Comparison of ENCODE assay signal across 8 mouse cellular contexts in genomic region chr4:148804780-148805160, GRCm38 (mm10). TPM values are rescaled to one million over a fixed set of nuclear protein-coding genes. Genes with fewer than 3 reads are reported as not detected.
DNase-seq lines count a peak whose midpoint lies in the region; ATAC-seq lines count a peak whose summit lies in the region.

No protein-coding gene starts in this region.

- H3K27me3 ChIP-seq in heart, embryonic 12.5 days (replicated peaks) = 0 out of 2 replicates have a peak, but pooled peaks cover 7% of the 10 kb centered on the region
- peaks cover 65% of the 10 kb centered on the region for H3K27me3 ChIP-seq in hindbrain, embryonic 15.5 days
- H3K27me3 ChIP-seq in midbrain, embryonic 13.5 days = peaks cover 86% of the 10 kb centered on the region

- intact Hi-C loops in heart, postnatal 14 days (cut with DNase I) = loop anchor here (2.0 to 5.0 kb wide), 4 partner anchors 58 to 258 kb away; no protein-coding TSS in a partner anchor

- H3K9ac ChIP-seq in heart, embryonic 12.5 days = peak overlapping the region; percentile 88
- H3K9ac ChIP-seq in hindbrain, embryonic 15.5 days = peak overlapping the region; percentile 24
- peak overlapping the region; percentile 63 for H3K9ac ChIP-seq in midbrain, embryonic 13.5 days (replicated peaks)

- no peak for DNase-seq in heart, postnatal 14 days
- DNase-seq in adrenal gland, adult 8-10 months = no peak
- DNase-seq in urinary bladder, adult 18-20 months (ENCODE audit: low spot score in 2 of 2) = no peak
- no peak for DNase-seq in right cerebral cortex, postnatal 10 days (ENCODE audit: low spot score in 2 of 2)

- H3K9me3 ChIP-seq in heart, embryonic 12.5 days (replicated peaks) = no peaks in the 10 kb centered on the region
- no peaks in the 10 kb centered on the region for H3K9me3 ChIP-seq in hindbrain, embryonic 15.5 days
- no peaks in the 10 kb centered on the region for H3K9me3 ChIP-seq in midbrain, embryonic 13.5 days

- peak overlapping the region; percentile 77 for H3K4me2 ChIP-seq in heart, embryonic 12.5 days
- H3K4me2 ChIP-seq in hindbrain, embryonic 15.5 days = peak overlapping the region; percentile 93
- peak overlapping the region; percentile 99 for H3K4me2 ChIP-seq in midbrain, embryonic 13.5 days (replicated peaks)

- H3K4me1 ChIP-seq in heart, embryonic 12.5 days (replicated peaks) = peaks cover 32% of the 10 kb centered on the region
- H3K4me1 ChIP-seq in brown adipose tissue, adult 24 weeks (ENCODE audit: control insufficient read depth, insufficient read depth, insufficient read length, low read length) = peaks cover 2% of the 10 kb centered on the region; the same call in 1 of the 2 replicates
- peaks cover 49% of the 10 kb centered on the region for H3K4me1 ChIP-seq in hindbrain, embryonic 15.5 days (replicated peaks)
- peaks cover 53% of the 10 kb centered on the region for H3K4me1 ChIP-seq in midbrain, embryonic 13.5 days (replicated peaks)

- ATAC-seq in heart, embryonic 12.5 days (ENCODE audit: insufficient number of reproducible peaks, low FRiP score) = no peak; the same call in 1 of the 2 replicates
- ATAC-seq in hindbrain, embryonic 15.5 days (ENCODE audit: low FRiP score, low read depth) = peak; percentile 7; the same call in 1 of the 2 replicates
- peak; percentile 7; the same call in 1 of the 2 replicates for ATAC-seq in midbrain, embryonic 13.5 days

- H3K36me3 ChIP-seq in heart, embryonic 12.5 days = no peaks in the 10 kb centered on the region
- no peaks in the 10 kb centered on the region for H3K36me3 ChIP-seq in hindbrain, embryonic 15.5 days
- no peaks in the 10 kb centered on the region for H3K36me3 ChIP-seq in midbrain, embryonic 13.5 days

- under 1% methylated on average over 15 of the region's 16 CpGs for WGBS in heart, embryonic 12.5 days
- WGBS in hindbrain, embryonic 15.5 days = 0% methylated on average over 14 of the region's 16 CpGs
- under 1% methylated on average over 16 of the region's 16 CpGs for WGBS in midbrain, embryonic 13.5 days

- peak overlapping the region; percentile 80 for H3K4me3 ChIP-seq in heart, embryonic 12.5 days
- H3K4me3 ChIP-seq in brown adipose tissue, adult 24 weeks (ENCODE audit: insufficient read depth, low read depth, low read length) = peak overlapping the region; percentile 83
- H3K4me3 ChIP-seq in hindbrain, embryonic 15.5 days = peak overlapping the region; percentile 48
- H3K4me3 ChIP-seq in midbrain, embryonic 13.5 days (replicated peaks) = peak overlapping the region; percentile 55

- H3K27ac ChIP-seq in heart, embryonic 12.5 days (ENCODE audit: poor library complexity, severe bottlenecking) = peak overlapping the region; percentile 97
- H3K27ac ChIP-seq in brown adipose tissue, adult 24 weeks (replicated peaks; ENCODE audit: low read depth, low read length) = no peak overlapping the region
- peak overlapping the region; percentile 65 for H3K27ac ChIP-seq in hindbrain, embryonic 15.5 days (replicated peaks)
- no peak overlapping the region for H3K27ac ChIP-seq in midbrain, embryonic 13.5 days

RNA-seq across cellular contexts. Expression of gene Casz1, which starts 0.5 kb away (rescaled TPM):
- 23.6 and 26.1 TPM in 2 replicates for polyA plus RNA-seq in heart, embryonic 12.5 days (2016; fragmentation: Nextera tagmentation; extraction: Ambion mirVana)
- total RNA-seq in heart, postnatal 14 days (2021) = 10 to 100 TPM; 48.1 to 53.1 TPM
- 1.3 and 1.4 TPM in 2 replicates for polyA plus RNA-seq in brown adipose tissue, adult 24 weeks (2012; ENCODE audit: insufficient read depth, insufficient read length, missing spikeins)
- 4.6 and 6.7 TPM in 2 replicates for polyA plus RNA-seq in hindbrain, embryonic 15.5 days (2015; fragmentation: Nextera tagmentation; extraction: Ambion mirVana)
- polyA plus RNA-seq in midbrain, embryonic 13.5 days (2015; fragmentation: Nextera tagmentation; extraction: Ambion mirVana) = 2.7 and 3.8 TPM in 2 replicates
- 10 to 100 TPM in 2 of 4 experiments, 1 to 10 TPM in 2; 5.3 to 14.4 (median 9.8) TPM for total RNA-seq in adrenal gland, adult 8-10 months (2022)

Comparison
In these comparisons a context has a peak if more than half of its experiments do, and no peak if none do; other contexts are left out.
1. H3K27ac ChIP-seq: peak in heart, embryonic 12.5 days (single experiment) and hindbrain, embryonic 15.5 days (single experiment); none in brown adipose tissue, adult 24 weeks (single experiment) and midbrain, embryonic 13.5 days (single experiment).
2. H3K9ac ChIP-seq: peak in every context shown above with its lines; median percentile 88 in heart, embryonic 12.5 days; 63 in midbrain, embryonic 13.5 days; 24 in hindbrain, embryonic 15.5 days.
3. Peak in every context shown above with its lines, with median percentiles within 50 percentile points of each other: H3K4me2 ChIP-seq and H3K4me3 ChIP-seq.